Mouse (Mus musculus): ENCODE measurements around the gene Polr2l. TPM values are rescaled to one million over a fixed set of nuclear protein-coding genes. Genes with fewer than 3 reads are reported as not detected.

Polr2l gene
- polyA plus RNA-seq, 1 experiment from 2014 or later, result 84.0 TPM

GRCm38 (mm10) chr7:141472226-141472625 is 2.7 kb downstream of the Polr2l start:
- WGBS, result 86% methylated on average over 6 of the region's 6 CpGs

GRCm38 (mm10) chr7:141471236-141471635 is 3.7 kb downstream of the Polr2l start:
- no peak overlapping the region for H3K27ac ChIP-seq (replicated peaks)
- H3K27me3 ChIP-seq (replicated peaks; ENCODE audit: low read depth, poor library complexity, severe bottlenecking), result peaks cover 14% of the 10 kb centered on the region
- peaks cover 61% of the 10 kb centered on the region for H3K4me1 ChIP-seq
- no peak for DNase-seq (ENCODE audit: low spot score)
- H3K36me3 ChIP-seq (replicated peaks), result peaks cover 40% of the 10 kb centered on the region
- H3K4me3 ChIP-seq, result peak overlapping the region; percentile 16; the same call in 1 of the 2 replicates
- H3K9me3 ChIP-seq, result no peaks in the 10 kb centered on the region
- 92% methylated on average over 1 of the region's 1 CpGs for WGBS

More at GRCm38 (mm10) chr7:141472226-141472625, 2.7 kb downstream of the Polr2l start:
- Histone ChIP-seq H3K9me3 (no peaks in the 10 kb centered on the region), H3K27ac (replicated peaks) (no peak overlapping the region), H3K36me3 (replicated peaks) (peaks cover 40% of the 10 kb centered on the region), H3K4me1 (peaks cover 62% of the 10 kb centered on the region), H3K27me3 (replicated peaks; ENCODE audit: low read depth, poor library complexity, severe bottlenecking) (peaks cover 8% of the 10 kb centered on the region; the same call in 1 of the 2 replicates), H3K4me3 (no peak overlapping the region)
- no peak for DNase-seq (ENCODE audit: low spot score)

- no peak for DNase-seq (ENCODE audit: low spot score)
- 96% methylated on average over 10 of the region's 10 CpGs for whole genome bisulfite sequencing
- Histone ChIP-seq H3K4me1 (peaks cover 60% of the 10 kb centered on the region), H3K4me3 (no peak overlapping the region), H3K27ac (replicated peaks) (no peak overlapping the region), H3K27me3 (replicated peaks; ENCODE audit: low read depth, poor library complexity, severe bottlenecking) (peaks cover 15% of the 10 kb centered on the region), H3K36me3 (replicated peaks) (peaks cover 40% of the 10 kb centered on the region), H3K9me3 (no peaks in the 10 kb centered on the region)
Measured at GRCm38 (mm10) chr7:141470637-141470944, 4.3 kb downstream of the Polr2l start.

- Histone ChIP-seq H3K27ac (replicated peaks) (no peak overlapping the region), H3K4me1 (peaks cover 62% of the 10 kb centered on the region), H3K4me3 (peak overlapping the region; percentile 76; the same call in 1 of the 2 replicates), H3K27me3 (replicated peaks; ENCODE audit: low read depth, poor library complexity, severe bottlenecking) (peaks cover 20% of the 10 kb centered on the region), H3K36me3 (replicated peaks) (peaks cover 40% of the 10 kb centered on the region), H3K9me3 (no peaks in the 10 kb centered on the region)
- no peak for DNase-seq (ENCODE audit: low spot score)
- 92% methylated on average over 18 of the region's 18 CpGs for WGBS
Measured at GRCm38 (mm10) chr7:141469901-141470636, 4.9 kb downstream of the Polr2l start.

- H3K4me1 ChIP-seq, result peaks cover 67% of the 10 kb centered on the region
- peaks cover 40% of the 10 kb centered on the region for H3K36me3 ChIP-seq (replicated peaks)
- H3K27me3 ChIP-seq (replicated peaks; ENCODE audit: low read depth, poor library complexity, severe bottlenecking), result peaks cover 27% of the 10 kb centered on the region
- no peak for DNase-seq (ENCODE audit: low spot score)
- peak overlapping the region; percentile 76 for H3K4me3 ChIP-seq
- peak overlapping the region; percentile 92 for H3K27ac ChIP-seq (replicated peaks)
- 86% methylated on average over 6 of the region's 6 CpGs for WGBS
- no peaks in the 10 kb centered on the region for H3K9me3 ChIP-seq
Measured at GRCm38 (mm10) chr7:141469352-141469751, 5.6 kb downstream of the Polr2l start.

- DNase-seq (ENCODE audit: low spot score), result peak; percentile 73
- peaks cover 34% of the 10 kb centered on the region for H3K27me3 ChIP-seq (replicated peaks; ENCODE audit: low read depth, poor library complexity, severe bottlenecking)
- WGBS, result 27% methylated on average over 8 of the region's 8 CpGs
- H3K9me3 ChIP-seq, result no peaks in the 10 kb centered on the region
- peaks cover 67% of the 10 kb centered on the region for H3K4me1 ChIP-seq
- peaks cover 40% of the 10 kb centered on the region for H3K36me3 ChIP-seq (replicated peaks)
- peak overlapping the region; percentile 76 for H3K4me3 ChIP-seq
- H3K27ac ChIP-seq (replicated peaks), result peak overlapping the region; percentile 92
Measured at GRCm38 (mm10) chr7:141468522-141469211, 6.3 kb downstream of the Polr2l start.

GRCm38 (mm10) chr7:141468164-141468521 is 6.8 kb downstream of the Polr2l start:
- H3K4me1 ChIP-seq, result peaks cover 63% of the 10 kb centered on the region
- H3K27me3 ChIP-seq (replicated peaks; ENCODE audit: low read depth, poor library complexity, severe bottlenecking), result peaks cover 39% of the 10 kb centered on the region
- H3K4me3 ChIP-seq, result peak overlapping the region; percentile 76
- WGBS, result 19% methylated on average over 5 of the region's 5 CpGs
- no peaks in the 10 kb centered on the region for H3K9me3 ChIP-seq
- peak overlapping the region; percentile 92 for H3K27ac ChIP-seq (replicated peaks)
- DNase-seq (ENCODE audit: low spot score), result peak; percentile 35
- peaks cover 40% of the 10 kb centered on the region for H3K36me3 ChIP-seq (replicated peaks)

- H3K9me3 ChIP-seq, result no peaks in the 10 kb centered on the region
- WGBS, result under 1% methylated on average over 52 of the region's 52 CpGs
- DNase-seq (ENCODE audit: low spot score), result peak; percentile 93
- H3K27me3 ChIP-seq (replicated peaks; ENCODE audit: low read depth, poor library complexity, severe bottlenecking), result peaks cover 47% of the 10 kb centered on the region
- peak within 1 kb of the TSS; percentile 92 for H3K27ac ChIP-seq (replicated peaks)
- peak within 1 kb of the TSS; percentile 76 for H3K4me3 ChIP-seq
- peaks cover 66% of the 10 kb centered on the region for H3K4me1 ChIP-seq
- peaks cover 34% of the 10 kb centered on the region for H3K36me3 ChIP-seq (replicated peaks)
Measured at GRCm38 (mm10) chr7:141467230-141468030, 7.5 kb downstream of the Polr2l start, which contains the start of gene Cd151. Gene Cd151, plus strand, starts transcription at chr7:141467392.

- peak overlapping the region; percentile 92 for H3K27ac ChIP-seq (replicated peaks)
- peak overlapping the region; percentile 76 for H3K4me3 ChIP-seq
- peaks cover 28% of the 10 kb centered on the region for H3K36me3 ChIP-seq (replicated peaks)
- H3K9me3 ChIP-seq, result no peaks in the 10 kb centered on the region
- DNase-seq (ENCODE audit: low spot score), result no peak
- peaks cover 74% of the 10 kb centered on the region for H3K4me1 ChIP-seq
- peaks cover 54% of the 10 kb centered on the region for H3K27me3 ChIP-seq (replicated peaks; ENCODE audit: low read depth, poor library complexity, severe bottlenecking)
- 59% methylated on average over 10 of the region's 10 CpGs for WGBS
Measured at GRCm38 (mm10) chr7:141466607-141467148, 8.3 kb downstream of the Polr2l start.

- Histone ChIP-seq H3K9me3 (no peaks in the 10 kb centered on the region), H3K36me3 (replicated peaks) (peaks cover 21% of the 10 kb centered on the region), H3K4me3 (0 out of 2 replicates have a peak overlapping the region, but pooled peaks have one; percentile 48), H3K27me3 (replicated peaks; ENCODE audit: low read depth, poor library complexity, severe bottlenecking) (peaks cover 61% of the 10 kb centered on the region), H3K27ac (replicated peaks) (no peak overlapping the region), H3K4me1 (peaks cover 77% of the 10 kb centered on the region)
- WGBS, result 74% methylated on average over 7 of the region's 7 CpGs
- no peak for DNase-seq (ENCODE audit: low spot score)
Measured at GRCm38 (mm10) chr7:141466045-141466394, 8.9 kb downstream of the Polr2l start.

GRCm38 (mm10) chr7:141465388-141466044 is 9.4 kb downstream of the Polr2l start:
- peak; percentile 42 for DNase-seq (ENCODE audit: low spot score)
- Histone ChIP-seq H3K4me3 (peak overlapping the region; percentile 48), H3K27me3 (replicated peaks; ENCODE audit: low read depth, poor library complexity, severe bottlenecking) (peaks cover 66% of the 10 kb centered on the region), H3K36me3 (replicated peaks) (peaks cover 16% of the 10 kb centered on the region), H3K9me3 (no peaks in the 10 kb centered on the region), H3K27ac (replicated peaks) (no peak overlapping the region; the same call in 1 of the 2 replicates), H3K4me1 (peaks cover 77% of the 10 kb centered on the region)
- WGBS, result 30% methylated on average over 10 of the region's 10 CpGs

Measured in embryonic facial prominence, embryonic 10.5 days (tissue).